Mouse (Mus musculus) intestine, embryonic 14.5 days (tissue): ENCODE data around the gene Hand2. TPM values are rescaled to one million over a fixed set of nuclear protein-coding genes. Genes with fewer than 3 reads are reported as not detected.

Experiments used
- ATAC-seq: fragments of 200-750 bp; cut with Nextera tagmentation; replicated peaks from 2 replicates; pipeline ENCODE4 v1.8.0; 2017; ENCODE audit warnings: low read depth, moderate number of reproducible peaks, moderate TSS enrichment, moderate library complexity; ENCODE audit not compliant: low FRiP score, low TSS enrichment
- DNase-seq: peaks from one replicate; pipeline ENCODE4 v3.0.0-alpha.2; 2018; ENCODE audit warnings: low spot score
- H3K27ac ChIP-seq: fragments of 300-500 bp; sonication (generic); 2 replicates; pipeline ENCODE4 v1.5.1; 2014; ENCODE audit warnings: low read depth, mild to moderate bottlenecking, control low read depth
- H3K27me3 ChIP-seq: fragments of 300-500 bp; sonication (generic); replicated peaks from 2 replicates; pipeline ENCODE4 v1.6.1; 2014; ENCODE audit warnings: low read length, control low read depth; ENCODE audit not compliant: control insufficient read depth, insufficient read depth
- H3K36me3 ChIP-seq: fragments of 300-500 bp; sonication (generic); 2 replicates; pipeline ENCODE4 v1.6.1; 2014; ENCODE audit warnings: low read length, control low read depth; ENCODE audit not compliant: control insufficient read depth, insufficient read depth
- H3K4me1 ChIP-seq: fragments of 300-500 bp; sonication (generic); replicated peaks from 2 replicates; pipeline ENCODE4 v1.6.1; 2014; ENCODE audit warnings: low read length, control low read depth, mixed read lengths; ENCODE audit not compliant: control insufficient read depth, insufficient read depth
- H3K4me2 ChIP-seq: fragments of 300-500 bp; sonication (generic); 2 replicates; pipeline ENCODE4 v1.6.1; 2014; ENCODE audit warnings: low read length
- H3K4me3 ChIP-seq: fragments of 300-500 bp; sonication (generic); 2 replicates; pipeline ENCODE4 v1.5.1; 2014; ENCODE audit warnings: low read depth, low read length, control low read depth, mixed read lengths
- H3K9ac ChIP-seq: fragments of 300-500 bp; sonication (generic); 2 replicates; pipeline ENCODE4 v1.6.1; 2014; ENCODE audit warnings: mild to moderate bottlenecking, low read length
- H3K9me3 ChIP-seq: fragments of 300-500 bp; sonication (generic); 2 replicates; pipeline ENCODE4 v1.6.1; 2016; ENCODE audit warnings: low read length, control low read depth; ENCODE audit not compliant: control insufficient read depth
- WGBS: fragments of 180-500 bp; shearing (Covaris S2); extraction: QIAGEN DNeasy Blood & Tissue Kit; methylation state at CpG from one replicate; pipeline ENCODE4 v1.1.7; 2014; 5-methylcytosine and 5-hydroxymethylcytosine counted together
- polyA plus RNA-seq: library from polyadenylated mRNA; unstranded; fragments of >200 nt; fragmentation: Nextera tagmentation; extraction: Ambion mirVana; gene quantifications from 2 replicates; pipeline ENCODE4 v1.2.1, GENCODE M21; 2014

The Hand2 gene
- 13.1 and 15.9 TPM in 2 replicates for polyA plus RNA-seq

GRCm38 (mm10) chr8:57320851-57321743, at the start of gene Hand2:
Hand2 (plus strand) TSS chr8:57320983.
- H3K27ac ChIP-seq = peak within 1 kb of the TSS; percentile 96
- H3K4me2 ChIP-seq = peak within 1 kb of the TSS; percentile 67
- H3K36me3 ChIP-seq = no peaks in the 10 kb centered on the region
- under 1% methylated on average over 78 of the region's 83 CpGs for WGBS
- H3K4me1 ChIP-seq = no peaks in the 10 kb centered on the region
- H3K4me3 ChIP-seq = peak within 1 kb of the TSS; percentile 81
- no peaks in the 10 kb centered on the region for H3K9me3 ChIP-seq
- ATAC-seq (peak; percentile 73), DNase-seq (peak; percentile 91)
- peaks cover 36% of the 10 kb centered on the region for H3K27me3 ChIP-seq
- peak within 1 kb of the TSS; percentile 95 for H3K9ac ChIP-seq

- Histone ChIP-seq H3K36me3 (no peaks in the 10 kb centered on the region), H3K27ac (no peak overlapping the region), H3K27me3 (no peaks in the 10 kb centered on the region), H3K9ac (no peak overlapping the region), H3K4me3 (no peak overlapping the region), H3K4me2 (no peak overlapping the region), H3K9me3 (no peaks in the 10 kb centered on the region), H3K4me1 (no peaks in the 10 kb centered on the region)
- no peak for ATAC-seq
- WGBS = 76% methylated on average over 3 of the region's 3 CpGs
- DNase-seq = no peak
Measured at GRCm38 (mm10) chr8:57273055-57273454, 47.7 kb upstream of the Hand2 start.

- WGBS = 75% methylated on average over 4 of the region's 4 CpGs
- DNase-seq = no peak
- H3K9me3 ChIP-seq = no peaks in the 10 kb centered on the region
- ATAC-seq = no peak
- H3K27me3 ChIP-seq = no peaks in the 10 kb centered on the region
- H3K27ac ChIP-seq = no peak overlapping the region
- no peak overlapping the region for H3K9ac ChIP-seq
- H3K4me3 ChIP-seq = no peak overlapping the region
- no peaks in the 10 kb centered on the region for H3K4me1 ChIP-seq
- H3K4me2 ChIP-seq = no peak overlapping the region
- H3K36me3 ChIP-seq = no peaks in the 10 kb centered on the region
Measured at GRCm38 (mm10) chr8:57293441-57293840, 27.3 kb upstream of the Hand2 start.

- no peaks in the 10 kb centered on the region for H3K36me3 ChIP-seq
- H3K27me3 ChIP-seq = peaks cover 7% of the 10 kb centered on the region; the same call in 1 of the 2 replicates
- no peaks in the 10 kb centered on the region for H3K4me1 ChIP-seq
- DNase-seq = no peak
- WGBS = 54% methylated on average over 1 of the region's 1 CpGs
- 0 out of 2 replicates have a peak, but pooled peaks cover 2% of the 10 kb centered on the region for H3K9me3 ChIP-seq
- ATAC-seq = no peak
- no peak overlapping the region for H3K4me3 ChIP-seq
- H3K27ac ChIP-seq = no peak overlapping the region
- H3K4me2 ChIP-seq = no peak overlapping the region
- no peak overlapping the region for H3K9ac ChIP-seq
Measured at GRCm38 (mm10) chr8:57303513-57303912, 17.3 kb upstream of the Hand2 start.

GRCm38 (mm10) chr8:57304944-57305343, 15.8 kb upstream of the Hand2 start:
- H3K27me3 ChIP-seq = peaks cover 7% of the 10 kb centered on the region; the same call in 1 of the 2 replicates
- WGBS = 58% methylated on average over 11 of the region's 11 CpGs
- H3K9ac ChIP-seq = no peak overlapping the region
- H3K4me3 ChIP-seq = no peak overlapping the region
- no peaks in the 10 kb centered on the region for H3K4me1 ChIP-seq
- DNase-seq (no peak), ATAC-seq (no peak)
- H3K36me3 ChIP-seq = no peaks in the 10 kb centered on the region
- no peak overlapping the region for H3K27ac ChIP-seq
- H3K4me2 ChIP-seq = no peak overlapping the region
- H3K9me3 ChIP-seq = 0 out of 2 replicates have a peak, but pooled peaks cover 2% of the 10 kb centered on the region

GRCm38 (mm10) chr8:57306441-57306840, 14.3 kb upstream of the Hand2 start:
- Histone ChIP-seq H3K4me2 (no peak overlapping the region), H3K4me3 (no peak overlapping the region), H3K27me3 (peaks cover 15% of the 10 kb centered on the region), H3K9me3 (0 out of 2 replicates have a peak, but pooled peaks cover 2% of the 10 kb centered on the region), H3K4me1 (no peaks in the 10 kb centered on the region), H3K36me3 (no peaks in the 10 kb centered on the region), H3K9ac (no peak overlapping the region), H3K27ac (no peak overlapping the region)
- 68% methylated on average over 1 of the region's 1 CpGs for WGBS
- ATAC-seq = no peak
- DNase-seq = no peak

GRCm38 (mm10) chr8:57309844-57310485, 10.8 kb upstream of the Hand2 start:
- Histone ChIP-seq H3K4me2 (no peak overlapping the region), H3K9ac (no peak overlapping the region), H3K4me3 (no peak overlapping the region), H3K27ac (no peak overlapping the region), H3K4me1 (peaks cover 10% of the 10 kb centered on the region; the same call in 1 of the 2 replicates), H3K36me3 (no peaks in the 10 kb centered on the region), H3K27me3 (peaks cover 36% of the 10 kb centered on the region), H3K9me3 (0 out of 2 replicates have a peak, but pooled peaks cover under 1% of the 10 kb centered on the region)
- 67% methylated on average over 1 of the region's 1 CpGs for WGBS
- DNase-seq (no peak), ATAC-seq (no peak)

- Histone ChIP-seq H3K9ac (peak overlapping the region; percentile 58), H3K9me3 (no peaks in the 10 kb centered on the region), H3K27me3 (peaks cover 55% of the 10 kb centered on the region), H3K4me2 (peak overlapping the region; percentile 92), H3K27ac (peak overlapping the region; percentile 75), H3K4me3 (peak overlapping the region; percentile 39), H3K36me3 (no peaks in the 10 kb centered on the region), H3K4me1 (peaks cover 10% of the 10 kb centered on the region; the same call in 1 of the 2 replicates)
- WGBS = 1% methylated on average over 30 of the region's 30 CpGs
- DNase-seq (peak; percentile 76), ATAC-seq (peak; percentile 53)
Measured at GRCm38 (mm10) chr8:57312031-57312981, 8.5 kb upstream of the Hand2 start.
